8 mouse cellular contexts compared by ENCODE assay signal in genomic region chr6:90987561-90988298, GRCm38 (mm10). TPM values are rescaled to one million over a fixed set of nuclear protein-coding genes. Genes with fewer than 3 reads are reported as not detected.
A peak's percentile ranks its signal among the peaks of the same experiment; 100 is the strongest.
DNase-seq lines count a peak whose midpoint lies in the region; ATAC-seq lines count a peak whose summit lies in the region.

No protein-coding gene starts in this region.

- H3K27ac ChIP-seq in heart, embryonic 13.5 days (replicated peaks) = peak overlapping the region; percentile 84
- H3K27ac ChIP-seq in embryonic facial prominence, embryonic 12.5 days = 0 out of 2 replicates have a peak overlapping the region, but pooled peaks have one; percentile 60
- H3K27ac ChIP-seq in hindbrain, embryonic 14.5 days = peak overlapping the region; percentile 61
- H3K27ac ChIP-seq in liver, embryonic 12.5 days = peak overlapping the region; percentile 83
- H3K27ac ChIP-seq in neural tube, embryonic 13.5 days (replicated peaks) = peak overlapping the region; percentile 62

- peaks cover 50% of the 10 kb centered on the region for H3K4me1 ChIP-seq in heart, embryonic 13.5 days
- H3K4me1 ChIP-seq in embryonic facial prominence, embryonic 12.5 days = peaks cover 15% of the 10 kb centered on the region
- peaks cover 18% of the 10 kb centered on the region for H3K4me1 ChIP-seq in hindbrain, embryonic 14.5 days (replicated peaks; ENCODE audit: control insufficient read depth, insufficient read depth, low read length)
- peaks cover 67% of the 10 kb centered on the region for H3K4me1 ChIP-seq in liver, embryonic 12.5 days
- peaks cover 23% of the 10 kb centered on the region for H3K4me1 ChIP-seq in neural tube, embryonic 13.5 days (replicated peaks)

- H3K9me3 ChIP-seq in heart, embryonic 13.5 days = peaks cover 8% of the 10 kb centered on the region; the same call in 1 of the 2 replicates
- 0 out of 2 replicates have a peak, but pooled peaks cover 2% of the 10 kb centered on the region for H3K9me3 ChIP-seq in embryonic facial prominence, embryonic 12.5 days
- H3K9me3 ChIP-seq in hindbrain, embryonic 14.5 days (ENCODE audit: control insufficient read depth, low read length) = peaks cover 15% of the 10 kb centered on the region
- peaks cover 11% of the 10 kb centered on the region for H3K9me3 ChIP-seq in liver, embryonic 12.5 days (replicated peaks)
- 0 out of 2 replicates have a peak, but pooled peaks cover 16% of the 10 kb centered on the region for H3K9me3 ChIP-seq in neural tube, embryonic 13.5 days

- no peak for ATAC-seq in heart, embryonic 13.5 days (ENCODE audit: extremely low read depth, insufficient number of reproducible peaks, low FRiP score, low TSS enrichment)
- ATAC-seq in embryonic facial prominence, embryonic 12.5 days (ENCODE audit: insufficient number of reproducible peaks, insufficient read depth, low FRiP score, low TSS enrichment) = no peak
- peak; percentile 16 for ATAC-seq in hindbrain, embryonic 14.5 days (ENCODE audit: low FRiP score)
- ATAC-seq in liver, embryonic 12.5 days = no peak
- ATAC-seq in neural tube, embryonic 13.5 days (ENCODE audit: low read depth) = peak; percentile 9

- peak overlapping the region; percentile 94 for H3K9ac ChIP-seq in heart, embryonic 13.5 days
- H3K9ac ChIP-seq in embryonic facial prominence, embryonic 12.5 days = peak overlapping the region; percentile 69
- H3K9ac ChIP-seq in hindbrain, embryonic 14.5 days = peak overlapping the region; percentile 80
- H3K9ac ChIP-seq in liver, embryonic 12.5 days = peak overlapping the region; percentile 81
- peak overlapping the region; percentile 80 for H3K9ac ChIP-seq in neural tube, embryonic 13.5 days

- H3K4me2 ChIP-seq in heart, embryonic 13.5 days = peak overlapping the region; percentile 97
- peak overlapping the region; percentile 81 for H3K4me2 ChIP-seq in embryonic facial prominence, embryonic 12.5 days (replicated peaks)
- peak overlapping the region; percentile 99 for H3K4me2 ChIP-seq in hindbrain, embryonic 14.5 days (replicated peaks)
- H3K4me2 ChIP-seq in liver, embryonic 12.5 days = peak overlapping the region; percentile 100
- peak overlapping the region; percentile 99 for H3K4me2 ChIP-seq in neural tube, embryonic 13.5 days

- H3K4me3 ChIP-seq in heart, embryonic 13.5 days = peak overlapping the region; percentile 75
- H3K4me3 ChIP-seq in embryonic facial prominence, embryonic 12.5 days = peak overlapping the region; percentile 66
- H3K4me3 ChIP-seq in hindbrain, embryonic 14.5 days (replicated peaks; ENCODE audit: low read length) = peak overlapping the region; percentile 75
- peak overlapping the region; percentile 81 for H3K4me3 ChIP-seq in liver, embryonic 12.5 days
- peak overlapping the region; percentile 75 for H3K4me3 ChIP-seq in neural tube, embryonic 13.5 days

- no peak for DNase-seq in heart, adult 9 months (ENCODE audit: low spot score in 2 of 2)
- DNase-seq in MN1 (ENCODE audit: low spot score) = peak; percentile 44
- peak; percentile 55 for DNase-seq in hindbrain, embryonic 14.5 days (ENCODE audit: low spot score)
- peak; percentile 14 to 25 for DNase-seq in thymus, postnatal 36 days

- H3K36me3 ChIP-seq in heart, embryonic 13.5 days = no peaks in the 10 kb centered on the region
- H3K36me3 ChIP-seq in embryonic facial prominence, embryonic 12.5 days = no peaks in the 10 kb centered on the region
- H3K36me3 ChIP-seq in hindbrain, embryonic 14.5 days (replicated peaks; ENCODE audit: control insufficient read depth, insufficient read depth) = no peaks in the 10 kb centered on the region
- no peaks in the 10 kb centered on the region for H3K36me3 ChIP-seq in liver, embryonic 12.5 days
- no peaks in the 10 kb centered on the region for H3K36me3 ChIP-seq in neural tube, embryonic 13.5 days

- H3K27me3 ChIP-seq in heart, embryonic 13.5 days (replicated peaks) = 0 out of 2 replicates have a peak, but pooled peaks cover 6% of the 10 kb centered on the region
- H3K27me3 ChIP-seq in embryonic facial prominence, embryonic 12.5 days = peaks cover 15% of the 10 kb centered on the region; the same call in 1 of the 2 replicates
- no peaks in the 10 kb centered on the region for H3K27me3 ChIP-seq in hindbrain, embryonic 14.5 days (ENCODE audit: control insufficient read depth, insufficient read depth, low read length)
- peaks cover 41% of the 10 kb centered on the region for H3K27me3 ChIP-seq in liver, embryonic 12.5 days (replicated peaks)
- peaks cover 21% of the 10 kb centered on the region for H3K27me3 ChIP-seq in neural tube, embryonic 13.5 days

- WGBS in heart, embryonic 13.5 days = under 1% methylated on average over 66 of the region's 76 CpGs
- WGBS in embryonic facial prominence, embryonic 12.5 days = 1% methylated on average over 73 of the region's 76 CpGs
- under 1% methylated on average over 75 of the region's 76 CpGs for WGBS in hindbrain, embryonic 14.5 days
- WGBS in liver, embryonic 12.5 days (ENCODE audit: insufficient replicate concordance) = under 1% methylated on average over 75 of the region's 76 CpGs
- under 1% methylated on average over 67 of the region's 76 CpGs for WGBS in neural tube, embryonic 13.5 days

RNA-seq across cellular contexts. Expression of gene Iqsec1, which starts 0.8 kb away (rescaled TPM):
- polyA plus RNA-seq in heart, embryonic 13.5 days (2015; fragmentation: Nextera tagmentation; extraction: Ambion mirVana) = 13.5 and 14.3 TPM in 2 replicates
- 11.0 and 11.7 TPM in 2 replicates for polyA plus RNA-seq in embryonic facial prominence, embryonic 12.5 days (2016; fragmentation: Nextera tagmentation; extraction: Ambion mirVana)
- 30.1 and 36.0 TPM in 2 replicates for polyA plus RNA-seq in hindbrain, embryonic 14.5 days (2014; fragmentation: Nextera tagmentation; extraction: Ambion mirVana)
- polyA plus RNA-seq in liver, embryonic 12.5 days (2016; fragmentation: Nextera tagmentation; extraction: Ambion mirVana) = 3.9 and 4.4 TPM in 2 replicates
- polyA plus RNA-seq in neural tube, embryonic 13.5 days (2015; fragmentation: Nextera tagmentation; extraction: Ambion mirVana) = 15.0 and 15.9 TPM in 2 replicates

Comparison
In these comparisons a context has a peak if more than half of its experiments do, and no peak if none do; other contexts are left out.
1. ATAC-seq: peak in hindbrain, embryonic 14.5 days (single experiment) and neural tube, embryonic 13.5 days (single experiment); none in heart, embryonic 13.5 days (single experiment), embryonic facial prominence, embryonic 12.5 days (single experiment) and liver, embryonic 12.5 days (single experiment).
2. DNase-seq: peak in MN1 (single experiment), hindbrain, embryonic 14.5 days (single experiment) and thymus, postnatal 36 days (2 of 2); none in heart, adult 9 months (0 of 2).
3. Peak in every context shown above with its lines, with median percentiles within 50 percentile points of each other: H3K27ac ChIP-seq, H3K4me2 ChIP-seq, H3K4me3 ChIP-seq and H3K9ac ChIP-seq.